Comparison of ENCODE assay signal across 8 mouse cellular contexts in the genomic region with DNA sequence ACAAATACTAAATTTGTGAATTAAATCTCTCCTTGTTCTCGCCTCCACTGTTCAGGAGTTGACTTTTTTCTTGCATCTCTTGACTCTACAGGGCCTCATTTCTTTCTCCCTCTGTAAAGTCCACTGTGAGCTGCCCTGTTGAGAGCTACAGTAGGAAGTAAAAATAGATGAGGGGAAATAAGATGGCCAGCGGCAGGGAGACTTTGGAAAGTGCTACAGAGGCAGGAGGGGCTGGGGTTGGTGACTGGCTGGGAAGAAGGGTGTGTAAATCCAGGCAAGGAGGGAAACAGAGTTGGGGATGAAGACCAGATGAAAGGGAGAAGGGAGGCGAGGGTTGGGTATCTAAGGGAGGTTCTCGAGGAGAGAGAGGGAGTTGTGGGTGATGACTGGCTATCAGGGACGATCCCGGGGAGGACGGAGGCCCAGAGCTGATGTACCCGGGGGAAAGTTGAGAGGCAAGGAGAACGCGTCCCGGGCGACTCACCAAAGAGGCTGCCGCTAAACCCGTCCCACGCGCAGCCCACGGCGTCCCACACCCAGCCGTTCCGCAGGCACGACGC. TPM values are rescaled to one million over a fixed set of nuclear protein-coding genes. Genes with fewer than 3 reads are reported as not detected.
DNase-seq lines count a peak whose midpoint lies in the region; ATAC-seq and TF ChIP-seq lines count a peak whose summit lies in the region.

No protein-coding gene starts in this region.

- peak overlapping the region; percentile 91 for H3K27ac ChIP-seq in heart, adult 2 months
- H3K27ac ChIP-seq in forebrain, embryonic 14.5 days (ENCODE audit: low read depth, low read length), result peak overlapping the region; percentile 86
- H3K27ac ChIP-seq in limb, embryonic 13.5 days, result peak overlapping the region; percentile 76
- peak overlapping the region; percentile 82 for H3K27ac ChIP-seq in neural tube, embryonic 14.5 days (ENCODE audit: low read depth, low read length)

- no peak for ATAC-seq in G1E (ENCODE audit: extremely low read depth, insufficient number of reproducible peaks, low FRiP score, poor library complexity, severe bottlenecking)
- no peak for ATAC-seq in forebrain, embryonic 14.5 days
- ATAC-seq in limb, embryonic 13.5 days (ENCODE audit: low FRiP score, low read depth), result no peak
- no peak for ATAC-seq in neural tube, embryonic 14.5 days (ENCODE audit: low read depth)

- DNase-seq in heart, adult 2 months, result no peak
- DNase-seq in heart, postnatal 4 days, result no peak
- DNase-seq in G1E (ENCODE audit: low spot score), result peak; percentile 8
- DNase-seq in forebrain, embryonic 14.5 days (ENCODE audit: low spot score), result peak; percentile 16
- DNase-seq in left cerebral cortex, postnatal 10 days (ENCODE audit: extremely low spot score in 1 of 2, low spot score in 2 of 2), result no peak
- no peak for DNase-seq in urinary bladder, adult 18-20 months (ENCODE audit: low spot score in 2 of 2)

- H3K4me3 ChIP-seq in heart, adult 2 months, result peak overlapping the region; percentile 95
- H3K4me3 ChIP-seq in G1E (ENCODE audit: low read depth, low read length), result peak overlapping the region; percentile 91
- H3K4me3 ChIP-seq in forebrain, embryonic 14.5 days (ENCODE audit: low read depth, low read length), result peak overlapping the region; percentile 72
- peak overlapping the region; percentile 76 for H3K4me3 ChIP-seq in limb, embryonic 13.5 days
- peak overlapping the region; percentile 72 for H3K4me3 ChIP-seq in neural tube, embryonic 14.5 days (ENCODE audit: low read depth, low read length)

- H3K36me3 ChIP-seq in heart, adult 2 months (ENCODE audit: control insufficient read depth, insufficient read depth, low read length), result 0 out of 2 replicates have a peak, but pooled peaks cover 2% of the 10 kb centered on the region
- H3K36me3 ChIP-seq in G1E (replicated peaks), result peaks cover 15% of the 10 kb centered on the region
- H3K36me3 ChIP-seq in forebrain, embryonic 14.5 days (ENCODE audit: control insufficient read depth, insufficient read depth, low read length), result peaks cover 9% of the 10 kb centered on the region
- peaks cover 14% of the 10 kb centered on the region for H3K36me3 ChIP-seq in limb, embryonic 13.5 days
- H3K36me3 ChIP-seq in neural tube, embryonic 14.5 days (ENCODE audit: control insufficient read depth, insufficient read depth, low read length), result no peaks in the 10 kb centered on the region

- no peaks in the 10 kb centered on the region for H3K27me3 ChIP-seq in heart, adult 2 months (ENCODE audit: control insufficient read depth, insufficient read depth, low read length)
- no peaks in the 10 kb centered on the region for H3K27me3 ChIP-seq in G1E (ENCODE audit: insufficient read depth, low read length)
- H3K27me3 ChIP-seq in forebrain, embryonic 14.5 days (replicated peaks; ENCODE audit: control insufficient read depth, insufficient read depth, low read length), result no peaks in the 10 kb centered on the region
- no peaks in the 10 kb centered on the region for H3K27me3 ChIP-seq in limb, embryonic 13.5 days
- H3K27me3 ChIP-seq in neural tube, embryonic 14.5 days (ENCODE audit: control insufficient read depth, insufficient read depth, low read length), result no peaks in the 10 kb centered on the region

- no peak for TF ChIP-seq POLR2A in heart, adult 2 months (IDR thresholded peaks at IDR 0.05; ENCODE audit: insufficient read depth, low read depth, low read length)

- peak overlapping the region; percentile 85 for H3K4me2 ChIP-seq in forebrain, embryonic 14.5 days (ENCODE audit: low read length)
- H3K4me2 ChIP-seq in limb, embryonic 13.5 days (replicated peaks), result peak overlapping the region; percentile 85
- peak overlapping the region; percentile 87 for H3K4me2 ChIP-seq in neural tube, embryonic 14.5 days (ENCODE audit: low read depth, low read length)

- intact Hi-C loops in heart, adult 2 months (cut with DNase I), result loop anchor here (1.0 to 2.0 kb wide), 2 partner anchors 67 to 190 kb away; partner anchors contain the start of gene Fh1
- intact Hi-C loops in left cerebral cortex, postnatal 10 days (cut with DNase I), result loop anchor here (10.0 kb wide), 1 partner anchor 173 kb away; no protein-coding TSS in a partner anchor

- TF ChIP-seq CTCF in heart, adult 2 months (IDR thresholded peaks at IDR 0.05), result no peak
- TF ChIP-seq CTCF in G1E (IDR thresholded peaks at IDR 0.05; ENCODE audit: low read depth, low read length), result no peak

- WGBS in heart, adult 2 months, result 3% methylated on average over 22 of the region's 22 CpGs
- under 1% methylated on average over 22 of the region's 22 CpGs for WGBS in forebrain, embryonic 14.5 days
- WGBS in limb, embryonic 13.5 days, result 2% methylated on average over 22 of the region's 22 CpGs
- WGBS in neural tube, embryonic 14.5 days, result under 1% methylated on average over 22 of the region's 22 CpGs

- no peak for TF ChIP-seq EP300 in heart, adult 2 months (IDR thresholded peaks at IDR 0.05; ENCODE audit: insufficient read depth, low read depth, low read length)

- H3K9me3 ChIP-seq in G1E (replicated peaks), result no peaks in the 10 kb centered on the region
- H3K9me3 ChIP-seq in forebrain, embryonic 14.5 days (replicated peaks; ENCODE audit: control insufficient read depth, low read length), result no peaks in the 10 kb centered on the region
- H3K9me3 ChIP-seq in limb, embryonic 13.5 days, result no peaks in the 10 kb centered on the region
- H3K9me3 ChIP-seq in neural tube, embryonic 14.5 days (ENCODE audit: control insufficient read depth, low read length), result no peaks in the 10 kb centered on the region

- H3K4me1 ChIP-seq in heart, adult 2 months (ENCODE audit: control insufficient read depth, insufficient read depth, low read length), result peaks cover 1% of the 10 kb centered on the region; the same call in 1 of the 2 replicates
- peaks cover 17% of the 10 kb centered on the region for H3K4me1 ChIP-seq in G1E (ENCODE audit: insufficient read depth, low read depth, low read length)
- H3K4me1 ChIP-seq in forebrain, embryonic 14.5 days (ENCODE audit: control insufficient read depth, insufficient read depth, low read length), result peaks cover 17% of the 10 kb centered on the region
- peaks cover 14% of the 10 kb centered on the region for H3K4me1 ChIP-seq in limb, embryonic 13.5 days
- H3K4me1 ChIP-seq in neural tube, embryonic 14.5 days (ENCODE audit: control insufficient read depth, insufficient read depth, low read length), result peaks cover 6% of the 10 kb centered on the region

- H3K9ac ChIP-seq in heart, adult 2 months (ENCODE audit: low read depth, low read length), result peak overlapping the region; percentile 73
- peak overlapping the region; percentile 78 for H3K9ac ChIP-seq in forebrain, embryonic 14.5 days (ENCODE audit: low read length)
- peak overlapping the region; percentile 84 for H3K9ac ChIP-seq in limb, embryonic 13.5 days
- H3K9ac ChIP-seq in neural tube, embryonic 14.5 days (replicated peaks; ENCODE audit: low read depth, low read length), result peak overlapping the region; percentile 66

- H3K79me2 ChIP-seq in heart, adult 2 months (replicated peaks; ENCODE audit: control insufficient read depth, insufficient read depth, low read length), result no peaks in the 10 kb centered on the region

RNA-seq across cellular contexts. Expression of gene Opn3, which starts 0.8 kb away (rescaled TPM):
- total RNA-seq in heart, adult 2 months (2021), result 1 to 10 TPM; 5.6 to 6.6 TPM
- 2.2 and 3.0 TPM in 2 replicates for polyA plus RNA-seq in heart, adult 2 months (2012; rRNA removed)
- total RNA-seq in heart, postnatal 4 days (2021), result 10 to 100 TPM in 1 of 2 experiments, 1 to 10 TPM in 1; 9.5 to 11.3 TPM
- total RNA-seq in G1E (2014; fragmentation: Nextera tagmentation) (not detected in 2 replicates), G1E (2017) (0.17 and 0.27 TPM in 2 replicates)
- 0.64 and 0.98 TPM in 2 replicates for polyA plus RNA-seq in G1E (2012)
- polyA plus RNA-seq in forebrain, embryonic 14.5 days (2014; fragmentation: Nextera tagmentation; extraction: Ambion mirVana), result 4.3 and 4.9 TPM in 2 replicates
- polyA plus RNA-seq in limb, embryonic 13.5 days (2015; fragmentation: Nextera tagmentation; extraction: Ambion mirVana), result 5.8 and 6.3 TPM in 2 replicates
- polyA plus RNA-seq in neural tube, embryonic 14.5 days (2014; fragmentation: Nextera tagmentation; extraction: Ambion mirVana), result 6.9 and 9.2 TPM in 2 replicates
- 10 to 100 TPM; 12.0 to 17.8 TPM for total RNA-seq in left cerebral cortex, postnatal 10 days (2021)

RNA-seq across cellular contexts. Expression of gene Chml, which starts 0.9 kb away (rescaled TPM):
- total RNA-seq in heart, adult 2 months (2021), result 1 to 10 TPM; 8.9 to 9.4 TPM
- 1.4 and 2.5 TPM in 2 replicates for polyA plus RNA-seq in heart, adult 2 months (2012; rRNA removed)
- total RNA-seq in heart, postnatal 4 days (2021), result 10 to 100 TPM; 19.3 to 19.4 TPM
- total RNA-seq in G1E (2014; fragmentation: Nextera tagmentation) (18.4 and 21.7 TPM in 2 replicates), G1E (2017) (15.6 and 17.8 TPM in 2 replicates)
- polyA plus RNA-seq in G1E (2012), result 15.6 and 25.3 TPM in 2 replicates
- polyA plus RNA-seq in forebrain, embryonic 14.5 days (2014; fragmentation: Nextera tagmentation; extraction: Ambion mirVana), result 2.0 and 2.5 TPM in 2 replicates
- 1.4 and 1.7 TPM in 2 replicates for polyA plus RNA-seq in limb, embryonic 13.5 days (2015; fragmentation: Nextera tagmentation; extraction: Ambion mirVana)
- 5.6 and 6.8 TPM in 2 replicates for polyA plus RNA-seq in neural tube, embryonic 14.5 days (2014; fragmentation: Nextera tagmentation; extraction: Ambion mirVana)
- total RNA-seq in left cerebral cortex, postnatal 10 days (2021), result 10 to 100 TPM; 15.9 to 20.2 TPM

RNA-seq across cellular contexts. Expression of gene Wdr64, which starts 6.6 kb away (rescaled TPM):
- total RNA-seq in heart, adult 2 months (2021), result not detected
- polyA plus RNA-seq in heart, adult 2 months (2012; rRNA removed), result 0.12 TPM in 1 of 2 replicates, not detected in the other
- total RNA-seq in heart, postnatal 4 days (2021), result not detected
- total RNA-seq in G1E (2014; fragmentation: Nextera tagmentation) (not detected in 2 replicates), G1E (2017) (0.05 TPM in 1 of 2 replicates, not detected in the other)
- polyA plus RNA-seq in G1E (2012), result not detected in 2 replicates
- polyA plus RNA-seq in forebrain, embryonic 14.5 days (2014; fragmentation: Nextera tagmentation; extraction: Ambion mirVana), result not detected in 2 replicates
- polyA plus RNA-seq in limb, embryonic 13.5 days (2015; fragmentation: Nextera tagmentation; extraction: Ambion mirVana), result not detected in 2 replicates
- not detected in 2 replicates for polyA plus RNA-seq in neural tube, embryonic 14.5 days (2014; fragmentation: Nextera tagmentation; extraction: Ambion mirVana)
- not detected for total RNA-seq in left cerebral cortex, postnatal 10 days (2021)

Comparison
In these comparisons a context has a peak if more than half of its experiments do, and no peak if none do; other contexts are left out.
1. DNase-seq: peak in G1E (single experiment) and forebrain, embryonic 14.5 days (single experiment); none in heart, adult 2 months (0 of 2), heart, postnatal 4 days (single experiment), left cerebral cortex, postnatal 10 days (0 of 2) and urinary bladder, adult 18-20 months (0 of 2).
2. Peak in every context shown above with its lines, with median percentiles within 50 percentile points of each other: H3K27ac ChIP-seq, H3K4me3 ChIP-seq, H3K9ac ChIP-seq and H3K4me2 ChIP-seq.